28 mouse cellular contexts compared by ENCODE assay signal in genomic region chr13:96112711-96113110, GRCm38 (mm10). TPM values are rescaled to one million over a fixed set of nuclear protein-coding genes. Genes with fewer than 3 reads are reported as not detected.
"Had no signal": no experiment of that assay in that cellular context is flagged by ENCODE, and none has a peak within 500 bp of the region (broad histone marks: within the 10 kb centered on the region; RNA-seq: fewer than 3 reads in every experiment).

No protein-coding gene starts in this region.

- DNase-seq: kidney, adult 8-10 months; kidney, postnatal 10 days; kidney, postnatal 36 days; layer of hippocampus, postnatal 36 days; left cerebral cortex, postnatal 4 days; liver, postnatal 0 days; lung, embryonic 14.5 days; midbrain, embryonic 14.5 days; thymus, adult 18-20 months; thymus, postnatal 36 days had no signal

- H3K9me3 ChIP-seq: kidney, embryonic 15.5 days; limb, embryonic 12.5 days; limb, embryonic 15.5 days had no signal

- H3K36me3 ChIP-seq: kidney, embryonic 15.5 days; limb, embryonic 12.5 days; limb, embryonic 15.5 days had no signal

- H3K4me1 ChIP-seq: kidney, embryonic 15.5 days; limb, embryonic 12.5 days; limb, embryonic 15.5 days had no signal

- H3K27ac ChIP-seq: kidney, embryonic 15.5 days; limb, embryonic 12.5 days; limb, embryonic 15.5 days; liver, embryonic 14.5 days; macrophage had no signal

- H3K9ac ChIP-seq: kidney, embryonic 15.5 days; limb, embryonic 12.5 days; limb, embryonic 15.5 days; liver, embryonic 14.5 days; liver, postnatal 0 days; lung, embryonic 14.5 days had no signal

- H3K27me3 ChIP-seq: kidney, embryonic 15.5 days; limb, embryonic 12.5 days; limb, embryonic 15.5 days had no signal

- H3K4me3 ChIP-seq: kidney, embryonic 15.5 days; limb, embryonic 12.5 days; limb, embryonic 15.5 days had no signal

RNA-seq across cellular contexts. Expression of gene Sv2c, which starts 19.7 kb away (rescaled TPM):
- total RNA-seq: megakaryocyte, adult 5-6 weeks had no signal
- polyA plus RNA-seq: macrophage had no signal

RNA-seq across cellular contexts. Expression of gene Gm17190, which starts 30.9 kb away (rescaled TPM):
- total RNA-seq: layer of hippocampus, adult 8-10 months; layer of hippocampus, postnatal 10 days; layer of hippocampus, postnatal 36 days; left cerebral cortex, adult 8-10 months; left cerebral cortex, postnatal 14 days; left cerebral cortex, postnatal 4 days; megakaryocyte, adult 5-6 weeks; midbrain, postnatal 0 days had no signal
- polyA plus RNA-seq: kidney, embryonic 15.5 days; limb, embryonic 15.5 days; liver, embryonic 11.5 days; liver, embryonic 14.5 days; liver, postnatal 0 days; lung, embryonic 14.5 days; lung, postnatal 0 days; macrophage; midbrain, embryonic 14.5 days; midbrain, postnatal 0 days; neural tube, embryonic 11.5 days; small intestine, adult 2 months; spleen, adult 2 months; stomach, embryonic 16.5 days; testis, adult 2 months had no signal

RNA-seq across cellular contexts. Expression of gene Gm20075, which starts 31.5 kb away (rescaled TPM):
- polyA plus RNA-seq: small intestine, adult 2 months had no signal
